Mouse (Mus musculus) heart, embryonic 13.5 days (tissue): ENCODE data around the gene Tec. TPM values are rescaled to one million over a fixed set of nuclear protein-coding genes. Genes with fewer than 3 reads are reported as not detected.
A peak's percentile ranks its signal among the peaks of the same experiment; 100 is the strongest.

Source experiments
- ATAC-seq: fragments of 200-750 bp; cut with Nextera tagmentation; 2 replicates; pipeline ENCODE4 v1.8.0; 2017; ENCODE audit warnings: moderate TSS enrichment; ENCODE audit not compliant: insufficient number of reproducible peaks, low FRiP score, low TSS enrichment; ENCODE audit errors: extremely low read depth
- H3K27ac ChIP-seq: fragments of 300-500 bp; sonication (generic); replicated peaks from 2 replicates; pipeline ENCODE4 v1.5.1; 2015; ENCODE audit warnings: moderate library complexity, mild to moderate bottlenecking, inconsistent platforms
- H3K27me3 ChIP-seq: fragments of 300-500 bp; sonication (generic); replicated peaks from 2 replicates; pipeline ENCODE4 v1.6.1; 2015; ENCODE audit warnings: mild to moderate bottlenecking, inconsistent platforms
- H3K36me3 ChIP-seq: fragments of 300-500 bp; sonication (generic); 2 replicates; pipeline ENCODE4 v1.6.1; 2015; ENCODE audit warnings: mild to moderate bottlenecking, inconsistent platforms
- H3K4me1 ChIP-seq: fragments of 300-500 bp; sonication (generic); 2 replicates; pipeline ENCODE4 v1.6.1; 2015; ENCODE audit warnings: inconsistent platforms
- H3K4me2 ChIP-seq: fragments of 300-500 bp; sonication (generic); 2 replicates; pipeline ENCODE4 v1.6.1; 2015; ENCODE audit warnings: inconsistent platforms, mild to moderate bottlenecking, moderate library complexity
- H3K4me3 ChIP-seq: fragments of 300-500 bp; sonication (generic); 2 replicates; pipeline ENCODE4 v1.5.1; 2015; ENCODE audit warnings: moderate library complexity, mild to moderate bottlenecking, inconsistent platforms
- H3K9ac ChIP-seq: fragments of 300-500 bp; sonication (generic); 2 replicates; pipeline ENCODE4 v1.6.1; 2015; ENCODE audit warnings: inconsistent platforms, mild to moderate bottlenecking, moderate library complexity
- H3K9me3 ChIP-seq: fragments of 300-500 bp; sonication (generic); 2 replicates; pipeline ENCODE4 v1.6.1; 2016; ENCODE audit warnings: inconsistent platforms
- WGBS: fragments of 180-500 bp; shearing (Covaris S2); methylation state at CpG from one replicate; pipeline ENCODE4 v1.1.7; 2015; ENCODE audit warnings: mixed read lengths; 5-methylcytosine and 5-hydroxymethylcytosine counted together
- polyA plus RNA-seq: library from polyadenylated mRNA; unstranded; fragments of >200 nt; fragmentation: Nextera tagmentation; extraction: Ambion mirVana; gene quantifications from 2 replicates; pipeline ENCODE4 v1.2.1, GENCODE M21; 2015

Gene Tec
- polyA plus RNA-seq, 1 experiment from 2014 or later, result 15.1 TPM

DNA sequence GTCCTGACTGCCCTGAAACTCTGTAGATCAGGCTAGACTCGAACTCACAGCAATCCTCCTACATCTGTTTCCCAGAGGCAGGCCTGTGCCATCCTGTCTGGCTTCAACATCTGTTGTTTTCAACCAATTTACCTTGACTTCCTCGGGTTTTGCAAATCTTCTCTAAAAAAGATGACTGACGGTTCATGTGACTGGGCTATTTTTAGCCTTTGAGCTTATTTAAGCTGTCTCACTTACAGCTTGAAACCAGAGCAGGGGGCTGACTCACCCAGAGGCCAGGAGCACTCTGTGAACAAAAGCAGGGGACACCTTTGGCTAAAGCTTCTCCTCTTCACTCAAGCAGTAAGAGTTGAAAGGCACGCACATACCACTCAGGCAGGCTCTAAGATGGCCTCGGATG is 65.4 kb downstream of the Tec start:
- WGBS, result 34% methylated on average over 5 of the region's 5 CpGs
- H3K4me2 ChIP-seq, result peak overlapping the region; percentile 14; the same call in 1 of the 2 replicates
- peaks cover 44% of the 10 kb centered on the region for H3K4me1 ChIP-seq
- H3K9me3 ChIP-seq, result no peaks in the 10 kb centered on the region
- no peak overlapping the region; the same call in 1 of the 2 replicates for H3K9ac ChIP-seq
- H3K27me3 ChIP-seq, result no peaks in the 10 kb centered on the region
- no peak; the same call in 1 of the 2 replicates for ATAC-seq
- no peaks in the 10 kb centered on the region for H3K36me3 ChIP-seq
- H3K4me3 ChIP-seq, result no peak overlapping the region
- H3K27ac ChIP-seq, result peak overlapping the region; percentile 73

GRCm38 (mm10) chr5:72798563-72798962 is 69.7 kb downstream of the Tec start:
- peaks cover 42% of the 10 kb centered on the region for H3K4me1 ChIP-seq
- no peaks in the 10 kb centered on the region for H3K9me3 ChIP-seq
- no peak for ATAC-seq
- no peaks in the 10 kb centered on the region for H3K27me3 ChIP-seq
- H3K4me3 ChIP-seq, result no peak overlapping the region
- H3K36me3 ChIP-seq, result no peaks in the 10 kb centered on the region
- no peak overlapping the region for H3K27ac ChIP-seq
- WGBS, result 77% methylated on average over 4 of the region's 4 CpGs
- H3K9ac ChIP-seq, result no peak overlapping the region
- no peak overlapping the region for H3K4me2 ChIP-seq

DNA sequence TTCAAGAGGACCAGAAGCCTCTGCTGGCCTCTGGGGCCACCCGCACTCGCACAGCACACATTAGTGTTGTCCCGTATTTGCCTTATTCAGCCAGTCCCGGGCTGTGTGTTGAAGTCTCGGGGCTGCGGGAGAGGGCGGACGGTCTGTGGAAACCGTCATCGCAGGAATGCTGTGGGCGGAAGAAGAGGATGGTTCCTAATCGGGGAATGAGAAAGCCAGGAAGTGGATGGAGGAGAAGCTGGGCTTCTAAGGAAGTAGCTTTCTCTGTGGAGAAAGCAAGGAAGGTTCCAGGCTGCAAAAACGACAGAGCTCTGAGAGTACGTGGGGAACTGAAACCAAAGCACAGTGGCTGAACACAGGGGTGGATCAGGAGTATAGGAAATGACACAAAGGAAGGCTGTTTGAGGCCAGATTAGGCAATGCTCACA is 72.1 kb downstream of the Tec start:
- peak overlapping the region; percentile 69 for H3K4me2 ChIP-seq
- peak overlapping the region; percentile 44 for H3K4me3 ChIP-seq
- H3K9me3 ChIP-seq, result no peaks in the 10 kb centered on the region
- no peak for ATAC-seq
- 26% methylated on average over 14 of the region's 14 CpGs for WGBS
- no peaks in the 10 kb centered on the region for H3K36me3 ChIP-seq
- peak overlapping the region; percentile 80 for H3K9ac ChIP-seq
- H3K27me3 ChIP-seq, result no peaks in the 10 kb centered on the region
- H3K4me1 ChIP-seq, result peaks cover 32% of the 10 kb centered on the region
- peak overlapping the region; percentile 49 for H3K27ac ChIP-seq

DNA sequence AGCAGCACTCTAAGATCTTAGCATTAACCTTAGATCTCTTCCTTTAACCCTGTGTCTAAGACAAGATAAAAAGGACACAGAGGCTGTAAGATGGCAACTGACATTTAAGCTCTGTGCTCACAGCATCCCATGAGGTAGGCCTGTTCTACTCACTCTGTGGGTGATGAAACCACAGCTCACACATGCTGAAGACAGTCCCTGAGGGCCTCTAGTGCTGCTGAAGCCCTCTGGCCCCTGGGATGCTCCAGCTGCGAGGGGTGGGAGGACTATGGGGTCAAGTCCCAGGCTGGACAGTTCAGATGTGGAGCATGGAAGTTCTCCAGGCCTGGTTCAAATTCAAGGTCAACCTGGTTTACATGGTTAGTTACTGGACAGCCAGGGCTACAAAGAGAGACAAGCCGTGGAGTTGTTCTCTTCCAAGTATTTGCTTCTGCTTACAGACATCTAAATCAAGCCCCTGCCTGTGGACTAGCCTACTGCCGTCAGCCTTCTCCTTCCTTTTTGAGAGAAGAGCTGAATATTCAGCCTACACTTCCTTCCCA is 74.9 kb downstream of the Tec start:
- WGBS, result 73% methylated on average over 3 of the region's 3 CpGs
- H3K9ac ChIP-seq, result no peak overlapping the region
- H3K4me2 ChIP-seq, result no peak overlapping the region
- ATAC-seq, result no peak
- H3K4me1 ChIP-seq, result peaks cover 21% of the 10 kb centered on the region
- no peak overlapping the region for H3K4me3 ChIP-seq
- H3K27me3 ChIP-seq, result no peaks in the 10 kb centered on the region
- no peaks in the 10 kb centered on the region for H3K9me3 ChIP-seq
- H3K36me3 ChIP-seq, result no peaks in the 10 kb centered on the region
- no peak overlapping the region for H3K27ac ChIP-seq

- Histone ChIP-seq H3K9ac (no peak overlapping the region), H3K4me3 (no peak overlapping the region), H3K4me1 (peaks cover 20% of the 10 kb centered on the region), H3K27me3 (no peaks in the 10 kb centered on the region), H3K4me2 (no peak overlapping the region), H3K9me3 (no peaks in the 10 kb centered on the region), H3K27ac (no peak overlapping the region), H3K36me3 (no peaks in the 10 kb centered on the region)
- ATAC-seq, result no peak
- WGBS, result 24% methylated on average over 6 of the region's 6 CpGs
These were observed 76.5 kb downstream of the Tec start for GRCm38 (mm10) chr5:72791789-72792188.

GRCm38 (mm10) chr5:72791386-72791785 is 76.9 kb downstream of the Tec start:
- 59% methylated on average over 4 of the region's 4 CpGs for WGBS
- ATAC-seq, result no peak

GRCm38 (mm10) chr5:72785451-72785850 is 82.8 kb downstream of the Tec start:
- no peaks in the 10 kb centered on the region for H3K27me3 ChIP-seq
- 66% methylated on average over 4 of the region's 4 CpGs for WGBS

More at GRCm38 (mm10) chr5:72791386-72791785, 76.9 kb downstream of the Tec start:
- no peak overlapping the region for H3K9ac ChIP-seq
- H3K4me2 ChIP-seq, result no peak overlapping the region
- no peak overlapping the region for H3K27ac ChIP-seq
- H3K4me1 ChIP-seq, result peaks cover 16% of the 10 kb centered on the region
- no peaks in the 10 kb centered on the region for H3K27me3 ChIP-seq
- H3K4me3 ChIP-seq, result no peak overlapping the region
- H3K9me3 ChIP-seq, result no peaks in the 10 kb centered on the region
- no peaks in the 10 kb centered on the region for H3K36me3 ChIP-seq

GRCm38 (mm10) chr5:72784719-72785118 is 83.6 kb downstream of the Tec start:
- Histone ChIP-seq H3K4me1 (peaks cover 14% of the 10 kb centered on the region), H3K9me3 (no peaks in the 10 kb centered on the region), H3K4me3 (no peak overlapping the region), H3K27ac (no peak overlapping the region), H3K27me3 (no peaks in the 10 kb centered on the region), H3K36me3 (0 out of 2 replicates have a peak, but pooled peaks cover 5% of the 10 kb centered on the region), H3K9ac (no peak overlapping the region), H3K4me2 (no peak overlapping the region)
- ATAC-seq, result no peak
- 67% methylated on average over 3 of the region's 3 CpGs for WGBS

More at GRCm38 (mm10) chr5:72785451-72785850, 82.8 kb downstream of the Tec start:
- Histone ChIP-seq H3K4me3 (no peak overlapping the region), H3K4me2 (no peak overlapping the region), H3K9me3 (no peaks in the 10 kb centered on the region), H3K9ac (no peak overlapping the region), H3K36me3 (0 out of 2 replicates have a peak, but pooled peaks cover 5% of the 10 kb centered on the region), H3K4me1 (peaks cover 14% of the 10 kb centered on the region), H3K27ac (no peak overlapping the region)
- ATAC-seq, result no peak

GRCm38 (mm10) chr5:72783957-72784356 is 84.3 kb downstream of the Tec start:
- no peak overlapping the region for H3K4me2 ChIP-seq
- 0 out of 2 replicates have a peak, but pooled peaks cover 5% of the 10 kb centered on the region for H3K36me3 ChIP-seq
- 65% methylated on average over 8 of the region's 8 CpGs for WGBS
- no peaks in the 10 kb centered on the region for H3K27me3 ChIP-seq
- no peaks in the 10 kb centered on the region for H3K9me3 ChIP-seq
- H3K4me3 ChIP-seq, result no peak overlapping the region
- H3K27ac ChIP-seq, result no peak overlapping the region
- H3K9ac ChIP-seq, result no peak overlapping the region
- peaks cover 14% of the 10 kb centered on the region for H3K4me1 ChIP-seq
- no peak for ATAC-seq

- Histone ChIP-seq H3K9ac (no peak overlapping the region), H3K36me3 (0 out of 2 replicates have a peak, but pooled peaks cover 5% of the 10 kb centered on the region), H3K27me3 (no peaks in the 10 kb centered on the region), H3K4me1 (peaks cover 14% of the 10 kb centered on the region), H3K4me3 (no peak overlapping the region), H3K9me3 (no peaks in the 10 kb centered on the region), H3K27ac (no peak overlapping the region), H3K4me2 (no peak overlapping the region)
- ATAC-seq, result no peak
- WGBS, result 70% methylated on average over 7 of the region's 7 CpGs
These were observed 85.2 kb downstream of the Tec start for GRCm38 (mm10) chr5:72783123-72783522.

DNA sequence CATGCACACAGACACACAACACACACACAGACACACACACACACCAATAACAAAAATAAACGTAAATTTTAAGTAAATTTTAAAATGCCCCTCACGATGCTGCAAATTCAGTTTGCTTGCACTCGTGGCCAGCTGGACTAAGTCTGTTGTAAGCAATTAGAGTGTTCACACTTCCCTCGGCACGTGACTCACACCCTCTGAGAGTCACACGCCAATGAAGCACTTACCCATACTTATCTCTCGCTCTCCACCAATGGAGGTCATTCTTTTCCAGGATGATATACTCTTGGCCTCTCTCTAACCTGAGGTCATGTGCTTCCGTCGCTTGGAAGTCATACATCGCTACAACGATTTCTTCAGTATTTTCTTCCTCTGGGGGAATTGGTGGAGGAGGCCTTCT is 86.5 kb downstream of the Tec start:
- no peak overlapping the region for H3K9ac ChIP-seq
- no peak overlapping the region for H3K4me3 ChIP-seq
- ATAC-seq, result no peak
- no peaks in the 10 kb centered on the region for H3K27me3 ChIP-seq
- no peak overlapping the region for H3K4me2 ChIP-seq
- H3K9me3 ChIP-seq, result no peaks in the 10 kb centered on the region
- no peak overlapping the region for H3K27ac ChIP-seq
- peaks cover 18% of the 10 kb centered on the region for H3K4me1 ChIP-seq
- H3K36me3 ChIP-seq, result 0 out of 2 replicates have a peak, but pooled peaks cover 5% of the 10 kb centered on the region
- WGBS, result 61% methylated on average over 11 of the region's 11 CpGs

- no peak overlapping the region for H3K27ac ChIP-seq
- WGBS, result 84% methylated on average over 2 of the region's 2 CpGs
- peaks cover 5% of the 10 kb centered on the region for H3K4me1 ChIP-seq
- no peaks in the 10 kb centered on the region for H3K9me3 ChIP-seq
- no peak overlapping the region for H3K9ac ChIP-seq
- no peak overlapping the region for H3K4me2 ChIP-seq
- no peaks in the 10 kb centered on the region for H3K27me3 ChIP-seq
- H3K4me3 ChIP-seq, result no peak overlapping the region
- no peak for ATAC-seq
- peaks cover 7% of the 10 kb centered on the region; the same call in 1 of the 2 replicates for H3K36me3 ChIP-seq
These were observed 91.7 kb downstream of the Tec start for GRCm38 (mm10) chr5:72776595-72776994.
